Mouse (Mus musculus) left cerebral cortex, postnatal 14 days (tissue): ENCODE results near the gene Liph. TPM values are rescaled to one million over a fixed set of nuclear protein-coding genes. Genes with fewer than 3 reads are reported as not detected.
"Not testable (repeated sequence)": the region's sequence is repeated elsewhere in the genome, so short reads cannot be mapped to it uniquely, and the experiment has no call there.

Experiments
- DNase-seq, 2 experiments: peaks; one replicate each; pipeline ENCODE4 v3.0.0; 2021 to 2022; ENCODE audit warnings: low spot score in 2 of 2, mixed read lengths in 1 of 2
- intact Hi-C: fragments of 180-260 bp; cut with DNase I; formaldehyde crosslinking; loops from one replicate; pipeline ENCODE4 v1.15.1; 2025
- long read RNA-seq, 2 experiments: library from polyadenylated mRNA; stranded (forward); transcript quantifications; one replicate each; pipeline ENCODE4 v2.0.0; 2021
- total RNA-seq, 2 experiments: library from RNA; stranded (reverse); gene quantifications; 2 replicates each; pipeline ENCODE4 v1.2.3; 2021

The Liph gene
- total RNA-seq = under 1 TPM; 0.48 to 0.57 TPM
- long read RNA-seq, experiment 1 = 0 reads
- long read RNA-seq, experiment 2, partial matches to known transcripts = 0 of 1 reads
- long read RNA-seq, experiment 2, other reads (novel, unspliced or antisense) = 1 of 1 reads

GRCm38 (mm10) chr16:21995304-21995703 is at the start of gene Liph:
Liph (minus strand) TSS chr16:21995663.
- intact Hi-C loops = no loop called here
- DNase-seq = no peak

- intact Hi-C loops = no loop called here
- no peak for DNase-seq
These were observed 48.4 kb upstream of the Liph start for GRCm38 (mm10) chr16:22043830-22044229.

DNA sequence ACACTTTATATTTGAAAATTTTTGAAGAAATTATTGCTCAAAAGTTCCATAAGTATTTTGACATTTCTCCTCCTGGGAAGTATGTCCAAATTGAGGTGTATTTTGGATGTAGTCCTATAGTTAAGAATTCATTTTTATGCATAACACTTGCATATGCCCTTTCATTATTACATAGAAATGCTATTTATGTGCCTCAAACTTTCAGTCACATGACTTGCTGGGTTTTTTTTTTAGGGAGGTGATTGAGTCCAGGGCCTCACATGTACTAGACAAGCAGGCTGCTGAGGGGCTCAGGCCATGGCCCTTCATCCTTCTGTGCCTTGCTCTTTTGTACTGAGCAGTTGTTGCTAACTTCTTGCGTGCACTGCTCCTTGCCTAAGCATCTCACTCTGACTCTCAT is 44.5 kb upstream of the Liph start:
- intact Hi-C loops = no loop called here

GRCm38 (mm10) chr16:22038554-22038953 is 43.1 kb upstream of the Liph start:
- no peak for DNase-seq
- intact Hi-C loops = no loop called here

More for the DNA sequence above, 44.5 kb upstream of the Liph start:
- DNase-seq = no peak

DNA sequence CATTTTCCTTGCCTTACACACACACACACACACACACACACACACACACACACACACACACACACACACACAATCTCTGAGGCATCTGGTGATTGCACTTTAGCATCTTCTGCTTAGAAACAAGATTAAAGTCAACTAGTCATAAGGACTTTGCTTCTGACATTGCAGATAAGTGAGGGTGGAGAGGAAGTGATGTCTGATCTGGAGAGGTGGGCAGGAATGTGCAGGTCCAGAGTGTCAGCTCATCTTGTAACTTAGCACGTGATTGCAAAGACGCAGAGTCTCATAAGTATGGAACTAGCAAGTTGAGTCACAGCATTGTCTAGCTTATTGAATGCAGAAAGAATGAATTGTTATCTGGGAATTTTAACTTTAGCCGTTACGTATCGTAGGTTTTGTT is 32.0 kb upstream of the Liph start:
- intact Hi-C loops = no loop called here
- no peak for DNase-seq

- intact Hi-C loops = no loop called here
- peak in 1 of 2 experiments; percentile 28 for DNase-seq
These were observed 26.7 kb upstream of the Liph start for GRCm38 (mm10) chr16:22022122-22022521.

GRCm38 (mm10) chr16:22015569-22015968 is 20.1 kb upstream of the Liph start:
- intact Hi-C loops = no loop called here

GRCm38 (mm10) chr16:22009596-22009995 is 14.1 kb upstream of the Liph start:
- DNase-seq = no peak
- intact Hi-C loops = loop anchor here (5.0 kb wide), 1 partner anchor 172 kb away; no protein-coding TSS in a partner anchor

More at GRCm38 (mm10) chr16:22015569-22015968, 20.1 kb upstream of the Liph start:
- DNase-seq = no peak

GRCm38 (mm10) chr16:22009099-22009584 is 13.7 kb upstream of the Liph start, which contains the start of gene Senp2:
Senp2 (plus strand) TSS chr16:22009484.
- DNase-seq = peak; percentile 100
- intact Hi-C loops = loop anchor here (5.0 kb wide), 1 partner anchor 172 kb away; no protein-coding TSS in a partner anchor

DNA sequence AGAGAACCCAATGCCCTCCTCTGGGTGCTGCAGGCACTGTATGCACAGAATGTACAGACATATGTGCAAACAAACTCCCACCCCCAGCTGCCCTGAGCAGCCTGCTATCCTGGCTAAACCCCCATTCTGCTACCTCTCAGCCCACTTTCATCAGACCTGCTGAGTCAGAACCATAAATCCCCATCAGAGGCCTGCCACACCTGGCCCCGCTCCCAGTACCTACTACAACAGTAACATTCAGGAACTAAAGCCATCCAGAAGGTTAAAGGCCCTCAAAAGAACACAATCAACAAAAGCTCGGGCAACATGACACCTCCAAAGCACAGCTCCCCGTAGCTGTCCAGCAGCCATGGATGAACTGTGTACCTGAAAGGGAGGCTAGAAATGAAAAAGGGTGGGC is 6.1 kb upstream of the Liph start:
- intact Hi-C loops = no loop called here
- DNase-seq = no peak

- intact Hi-C loops = no loop called here
- DNase-seq = no peak
These were observed 5.7 kb upstream of the Liph start for GRCm38 (mm10) chr16:22001172-22001571.

GRCm38 (mm10) chr16:21999941-22000690 is 4.7 kb upstream of the Liph start:
- intact Hi-C loops = no loop called here
- DNase-seq = no peak

GRCm38 (mm10) chr16:21998061-21998460 is 2.6 kb upstream of the Liph start:
- DNase-seq = no peak

DNA sequence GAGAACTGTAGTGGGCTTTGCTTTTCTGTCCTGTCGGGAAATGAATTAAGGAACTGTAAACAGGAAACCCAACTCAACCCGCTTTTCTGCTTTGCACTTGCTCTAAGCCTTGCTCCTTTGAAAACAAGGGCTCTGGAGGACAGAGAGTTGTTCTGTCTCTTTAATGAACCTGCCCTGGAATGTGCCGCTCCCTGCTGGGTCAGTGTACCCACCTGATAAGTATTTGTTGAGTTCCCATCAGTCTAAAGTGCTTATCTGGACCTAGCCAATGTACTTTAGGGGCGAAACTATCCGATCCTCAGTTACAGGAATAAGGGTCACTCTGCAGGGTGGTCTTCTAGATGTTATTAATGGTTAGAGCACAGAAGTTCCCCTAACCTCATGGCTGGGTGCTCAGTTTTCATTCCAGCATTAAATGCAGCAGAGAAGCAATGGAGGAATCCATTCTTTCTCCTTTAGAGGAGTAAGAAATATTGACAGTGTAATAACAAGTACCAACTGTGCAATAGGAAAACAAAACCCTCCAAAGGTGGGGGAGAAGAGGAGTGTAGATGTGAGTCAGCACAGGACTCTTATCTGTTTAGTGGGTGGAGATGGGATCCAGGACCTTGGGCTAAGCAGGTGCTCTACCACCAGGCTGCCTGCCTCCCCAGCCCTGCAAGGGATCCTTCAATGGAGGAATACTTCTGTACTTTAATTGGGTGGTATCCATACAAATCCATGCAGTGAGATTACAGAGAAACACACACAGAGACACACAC is 1.6 kb upstream of the Liph start:
- intact Hi-C loops = no loop called here
- DNase-seq = no peak

More at GRCm38 (mm10) chr16:21998061-21998460, 2.6 kb upstream of the Liph start:
- intact Hi-C loops = no loop called here

- DNase-seq = no peak
- intact Hi-C loops = no loop called here
These were observed 939 bp upstream of the Liph start for GRCm38 (mm10) chr16:21996402-21996801.

- DNase-seq = no peak
- intact Hi-C loops = no loop called here
These were observed 3.7 kb downstream of the Liph start for GRCm38 (mm10) chr16:21991774-21992173.

- intact Hi-C loops, DNase-seq: not testable (repeated sequence)
These were observed 4.6 kb downstream of the Liph start for GRCm38 (mm10) chr16:21990893-21991292.

DNA sequence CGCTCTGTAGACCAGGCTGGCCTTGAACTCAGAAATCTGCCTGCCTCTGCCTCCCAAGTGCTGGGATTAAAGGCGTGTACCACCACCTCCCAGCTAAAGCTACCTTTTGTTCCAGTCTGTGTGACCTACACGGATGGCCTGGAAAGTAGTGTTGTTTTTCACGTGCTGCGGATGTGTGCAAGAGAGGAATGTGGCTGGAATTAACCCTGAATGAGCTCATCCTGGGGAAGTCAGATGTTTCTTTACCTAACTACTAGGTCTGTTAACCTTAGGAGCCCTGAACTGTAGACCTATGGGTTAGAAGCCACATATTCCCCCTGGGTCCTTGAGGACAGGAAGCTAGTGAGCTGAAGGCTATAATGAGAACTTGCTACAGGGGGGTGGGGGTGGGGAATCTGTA is 7.5 kb downstream of the Liph start:
- no peak for DNase-seq
- intact Hi-C loops = no loop called here

DNA sequence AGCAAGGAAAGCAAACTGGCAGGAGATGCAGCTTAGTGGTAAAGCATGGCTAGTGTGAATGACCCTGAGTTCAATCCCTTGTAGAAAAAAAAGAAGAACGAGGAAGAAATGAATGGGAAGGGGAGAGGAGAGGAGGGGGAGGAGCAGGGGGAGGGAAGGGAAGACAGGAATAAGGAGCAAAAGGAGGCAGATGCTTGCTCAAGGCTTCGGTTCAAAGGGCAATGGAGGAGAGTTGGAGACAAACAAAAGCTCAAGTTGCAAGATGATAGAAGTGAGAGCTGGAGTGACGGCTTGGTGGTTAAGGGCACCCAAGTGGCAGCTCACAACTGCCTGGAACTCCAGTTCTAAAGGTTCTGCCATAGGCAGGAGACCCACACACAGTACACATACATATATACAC is 9.3 kb downstream of the Liph start:
- no peak for DNase-seq
- intact Hi-C loops = no loop called here

- intact Hi-C loops = no loop called here
- no peak for DNase-seq
These were observed 11.4 kb downstream of the Liph start for GRCm38 (mm10) chr16:21984091-21984490.
